Mouse (Mus musculus): Measurements from ENCODE around the gene Vwc2l.

Gene Vwc2l

GRCm38 (mm10) chr1:70725655-70726066 is at the start of gene Vwc2l:
Gene Vwc2l (plus strand): TSS chr1:70725715.
- DNase-seq, result peak; percentile 45

- peak; percentile 97 for DNase-seq
These were observed 33.0 kb upstream of the Vwc2l start for GRCm38 (mm10) chr1:70692529-70692928.

GRCm38 (mm10) chr1:70700270-70700669 is 25.2 kb upstream of the Vwc2l start:
- DNase-seq, result no peak

GRCm38 (mm10) chr1:70703934-70704333 is 21.6 kb upstream of the Vwc2l start:
- no peak for DNase-seq

DNA sequence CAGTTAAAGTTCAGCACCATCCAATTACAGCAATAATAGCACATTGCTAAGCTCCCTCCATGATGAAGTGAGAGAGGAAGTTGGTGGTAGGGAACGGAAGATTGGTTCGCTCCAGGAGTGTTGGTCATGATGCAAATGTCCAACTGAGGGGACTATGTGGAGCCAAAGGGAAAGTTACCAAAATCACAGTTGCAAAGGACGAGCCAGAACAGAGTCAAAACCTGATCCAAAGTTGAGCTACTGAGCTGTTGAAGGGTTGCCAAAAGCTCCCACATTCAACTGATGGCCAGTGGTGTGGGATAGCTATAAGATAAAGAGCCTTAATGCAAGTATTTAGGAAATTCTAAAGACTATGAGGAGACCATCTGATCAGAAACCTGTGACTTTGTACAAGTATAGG is 19.7 kb upstream of the Vwc2l start:
- DNase-seq, result no peak

DNA sequence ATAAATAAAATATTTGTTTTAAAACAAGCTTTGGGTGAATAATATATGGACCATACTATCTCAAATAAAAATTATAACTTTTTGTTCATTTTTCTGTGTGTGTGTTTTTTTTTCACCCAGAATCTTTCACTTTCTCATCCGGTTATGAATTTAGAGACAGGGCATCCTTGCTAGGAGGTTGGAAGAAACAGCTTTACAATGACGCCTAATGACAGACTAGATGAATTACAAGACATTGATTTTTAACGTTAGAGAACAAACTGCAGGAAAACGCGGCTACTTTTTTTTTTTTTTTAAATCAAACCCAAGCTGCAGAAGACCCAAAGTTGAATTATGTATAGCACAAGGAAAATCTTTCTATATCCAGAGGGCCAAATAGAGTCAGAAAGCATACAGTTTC is 470 bp upstream of the Vwc2l start:
- DNase-seq, result no peak

DNA sequence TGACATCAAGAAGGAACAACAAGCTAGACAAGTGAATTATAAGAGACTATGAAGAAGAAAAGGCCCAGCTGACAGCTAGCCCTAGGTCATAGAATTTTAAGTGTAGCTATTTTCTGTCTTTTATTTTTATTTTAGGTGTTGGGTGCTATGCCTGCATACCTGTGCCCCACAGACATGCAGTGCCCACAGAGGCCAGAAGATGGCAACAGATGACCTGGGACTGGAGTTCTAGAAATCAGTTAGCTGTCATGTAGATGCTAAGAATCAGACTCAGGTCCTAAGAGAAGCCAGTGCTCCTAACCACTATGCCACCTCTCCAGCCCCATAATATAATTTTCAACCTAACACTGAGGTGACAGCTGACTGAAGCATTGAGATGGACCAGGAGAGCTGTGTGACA is 61.6 kb downstream of the Vwc2l start:
- peak; percentile 22 for DNase-seq

DNA sequence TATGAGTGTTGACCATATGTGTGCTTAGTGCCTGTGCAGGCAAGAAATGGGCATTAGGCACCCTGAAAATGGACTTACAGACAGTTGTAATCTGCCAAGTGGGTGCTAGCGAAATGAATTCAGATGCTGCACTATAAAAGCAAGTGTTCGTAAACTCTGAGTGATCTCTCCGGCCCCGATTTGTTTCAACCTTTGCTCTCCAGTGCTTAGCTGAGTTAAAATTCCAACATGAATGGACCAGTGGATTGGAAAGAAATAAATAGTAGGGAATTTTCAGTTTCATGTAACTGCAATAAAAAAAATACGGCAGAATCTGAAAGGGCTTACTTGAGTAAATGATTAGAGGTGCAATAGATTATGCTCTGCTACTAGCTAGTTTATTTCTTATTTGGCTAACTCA is 66.1 kb downstream of the Vwc2l start:
- DNase-seq, result peak; percentile 57

DNA sequence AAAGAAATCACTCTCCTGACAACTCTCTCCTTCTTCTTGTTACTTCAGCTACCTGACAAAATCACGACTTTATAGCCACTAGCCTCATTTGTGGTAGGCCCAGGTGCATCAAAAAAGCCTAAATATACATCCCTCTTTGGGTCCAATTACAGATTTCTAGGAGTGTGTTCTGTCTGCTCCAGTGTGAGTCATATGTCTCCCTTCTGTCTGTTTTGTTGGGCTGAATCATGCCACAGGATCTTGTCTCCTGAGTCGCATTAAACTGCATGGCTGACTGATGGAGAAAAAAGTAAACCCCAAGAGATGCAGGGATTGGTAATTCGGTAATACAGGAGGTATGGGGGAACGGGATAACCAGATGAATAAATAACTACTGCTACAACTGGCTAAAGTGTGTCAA is 69.6 kb downstream of the Vwc2l start:
- DNase-seq, result no peak

GRCm38 (mm10) chr1:70803401-70803800 is 77.9 kb downstream of the Vwc2l start:
- DNase-seq, result no peak

DNA sequence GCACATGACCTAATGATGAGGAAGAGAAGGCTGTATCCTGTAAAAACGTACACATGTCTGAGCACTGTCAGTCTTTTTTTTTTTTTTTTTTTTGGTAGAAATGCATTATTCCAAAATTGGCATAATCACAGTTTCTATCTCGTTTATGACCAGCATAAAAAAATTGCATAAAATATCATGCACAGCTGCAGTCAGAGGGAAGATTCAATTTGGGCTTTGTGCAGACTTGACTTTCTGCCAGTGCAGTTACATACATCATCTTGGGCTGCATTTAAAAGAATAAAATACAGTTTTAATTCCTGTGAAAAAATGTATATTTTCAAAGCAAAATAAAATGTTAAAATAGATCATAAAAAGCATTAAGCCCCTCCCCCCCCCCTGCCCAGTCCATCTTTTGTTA is 97.6 kb downstream of the Vwc2l start:
- DNase-seq, result no peak

DNA sequence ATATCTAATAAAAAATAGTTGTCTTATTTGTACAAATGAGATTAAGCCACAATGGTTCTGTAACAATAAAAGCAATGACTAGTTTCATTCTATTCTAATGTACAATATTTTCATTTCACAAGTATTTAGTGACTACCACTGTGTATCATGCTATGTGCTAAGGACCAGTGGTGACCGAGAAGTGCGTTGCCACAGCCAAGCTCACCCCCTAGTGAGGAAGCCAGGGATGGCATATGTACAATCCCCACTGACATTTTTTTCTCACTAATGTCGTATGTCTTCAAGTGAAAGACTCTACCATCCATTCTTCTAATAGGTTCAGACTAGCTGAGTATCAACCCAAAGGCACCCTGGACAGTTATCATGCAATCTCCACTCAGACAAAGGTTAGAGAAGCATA is 107.7 kb downstream of the Vwc2l start:
- peak; percentile 3 for DNase-seq

DNA sequence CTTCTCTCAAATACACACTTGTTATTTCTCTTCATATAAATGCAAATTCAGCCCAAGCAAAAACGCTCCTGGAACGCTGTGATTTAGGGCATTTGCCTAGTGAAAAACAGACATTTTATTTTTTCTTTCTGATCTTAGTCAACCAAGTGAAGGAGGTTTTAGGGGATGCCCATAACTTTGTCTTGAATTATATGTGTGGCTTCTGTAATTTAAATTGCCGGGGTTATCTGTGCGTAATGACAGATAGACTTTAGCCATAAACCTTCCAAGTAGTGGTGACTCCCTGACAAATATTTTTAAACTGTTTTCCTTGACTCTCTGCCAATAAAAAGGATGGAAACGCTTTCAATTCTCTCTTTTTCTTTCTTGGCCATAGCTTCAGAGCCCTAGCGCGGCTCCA is 116.7 kb downstream of the Vwc2l start:
- DNase-seq, result no peak

GRCm38 (mm10) chr1:70845276-70845675 is 119.8 kb downstream of the Vwc2l start:
- no peak for DNase-seq

- DNase-seq, result no peak
These were observed 126.3 kb downstream of the Vwc2l start for GRCm38 (mm10) chr1:70851633-70852390.

GRCm38 (mm10) chr1:70853446-70853845 is 127.9 kb downstream of the Vwc2l start:
- no peak for DNase-seq

DNA sequence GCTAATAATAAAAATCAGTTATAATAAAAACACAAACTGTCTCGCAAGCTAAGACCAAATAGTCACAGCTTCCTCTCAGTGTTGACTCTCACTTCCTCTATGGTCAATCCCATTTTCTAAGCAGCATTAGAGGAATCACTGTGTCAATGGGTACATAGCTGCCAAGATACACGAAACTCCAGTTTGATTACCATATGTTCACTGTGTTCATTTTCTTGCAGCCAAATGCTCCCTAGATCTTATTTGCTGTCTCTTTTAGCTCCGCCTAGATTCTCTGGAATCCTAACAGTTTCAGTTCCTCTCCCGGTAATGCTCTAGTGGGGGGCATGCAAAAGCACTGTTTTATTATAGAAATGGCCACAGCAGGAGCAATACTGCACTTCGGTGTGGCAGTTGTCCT is 130.4 kb downstream of the Vwc2l start:
- DNase-seq, result no peak

- DNase-seq, result no peak
These were observed 136.2 kb downstream of the Vwc2l start for GRCm38 (mm10) chr1:70861672-70862071.

DNA sequence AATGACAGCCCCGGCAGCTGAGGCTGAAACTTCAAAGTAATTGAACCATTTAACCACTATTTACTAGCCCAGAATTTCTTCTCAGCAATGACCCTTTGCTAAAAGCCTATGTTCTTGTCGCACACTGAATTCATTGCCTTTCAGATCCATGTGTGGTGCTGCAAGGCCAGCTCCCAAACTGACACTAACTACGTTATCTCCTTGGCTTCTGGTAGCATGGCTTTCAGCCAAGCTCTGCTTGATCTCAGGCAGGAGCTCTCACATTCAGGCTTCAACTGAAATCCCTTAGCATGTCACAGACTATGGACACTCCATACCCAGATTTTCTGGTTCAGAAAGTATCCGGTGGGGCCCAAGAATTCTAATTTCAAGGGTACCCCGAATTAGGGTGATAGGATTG is 140.6 kb downstream of the Vwc2l start:
- DNase-seq, result no peak

- no peak for DNase-seq
These were observed 155.0 kb downstream of the Vwc2l start for GRCm38 (mm10) chr1:70880496-70880895.

- DNase-seq, result no peak
These were observed 155.8 kb downstream of the Vwc2l start for GRCm38 (mm10) chr1:70881269-70881668.

DNA sequence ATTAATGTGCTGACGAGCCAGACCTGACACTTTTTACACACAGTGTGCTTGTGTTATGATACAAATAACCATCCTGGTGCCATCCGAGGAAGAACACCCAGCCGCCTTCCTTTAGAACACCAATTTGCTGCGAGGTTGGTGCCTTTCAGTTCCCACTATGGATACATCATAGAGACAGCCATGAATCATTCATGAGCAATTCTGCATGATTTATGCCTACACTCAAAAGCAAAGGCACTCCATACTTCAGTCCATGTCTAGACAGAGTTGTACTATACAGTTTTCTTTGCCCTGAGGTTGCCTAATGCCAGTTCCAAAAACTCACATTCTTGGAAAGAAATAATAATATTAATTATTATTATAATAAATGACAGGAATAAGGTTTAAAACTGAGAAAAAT is 158.6 kb downstream of the Vwc2l start:
- no peak for DNase-seq

- no peak for DNase-seq
These were observed 176.8 kb downstream of the Vwc2l start for GRCm38 (mm10) chr1:70902311-70902710.

GRCm38 (mm10) chr1:70907366-70907765 is 181.9 kb downstream of the Vwc2l start:
- DNase-seq, result no peak

DNA sequence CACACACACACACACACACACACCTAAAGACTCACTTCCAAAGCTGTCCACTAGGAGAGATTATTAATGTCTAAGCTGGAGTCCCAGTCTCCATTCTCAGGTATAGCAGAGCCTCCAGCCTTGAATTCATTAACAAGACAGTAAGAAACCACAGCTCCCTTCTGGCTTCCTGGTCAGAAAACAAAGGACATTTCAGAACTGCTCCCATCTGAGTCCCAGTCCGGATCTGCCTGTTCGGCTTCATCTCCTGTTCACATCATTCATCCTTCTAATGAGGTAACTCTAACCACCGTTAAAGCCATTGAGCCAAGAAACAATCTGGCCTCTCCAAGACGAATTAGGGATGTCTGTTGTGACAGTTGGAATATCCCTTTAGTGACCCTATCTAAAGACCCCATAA is 185.7 kb downstream of the Vwc2l start:
- no peak for DNase-seq
